Mouse (Mus musculus) erythroblast, embryonic 14.5 days (primary cell): ENCODE measurements around the gene Tor1a.

Source experiments
- GATA1 ChIP-seq: IDR thresholded peaks from 2 replicates; pipeline ENCODE4 v1.6.1; 2012; ENCODE audit warnings: low read length, inconsistent platforms, mixed read lengths
- TAL1 ChIP-seq: IDR thresholded peaks from 3 replicates; pipeline ENCODE4 v1.6.1; 2012; ENCODE audit warnings: low read length, inconsistent platforms, mixed read lengths

DNA sequence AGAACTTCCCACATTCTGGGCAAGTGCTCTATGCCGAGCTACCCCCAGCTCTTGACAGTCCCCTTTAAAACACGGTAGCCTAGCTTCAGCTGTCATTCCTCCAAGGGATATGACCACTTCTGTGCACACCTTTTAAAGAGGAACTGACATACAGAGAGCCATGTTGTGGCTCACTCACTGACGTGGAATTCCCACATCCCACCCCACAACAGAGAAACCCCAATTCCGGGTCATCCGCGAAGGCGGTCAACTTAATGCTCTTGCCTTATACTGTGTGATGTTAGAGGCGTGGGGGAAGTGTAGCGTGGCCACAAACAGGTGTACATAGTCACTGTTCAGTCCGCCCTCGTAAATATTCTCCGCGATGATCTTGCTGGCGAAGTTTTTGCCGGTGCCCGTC, 907 bp downstream of the Tor1a start:
- TF ChIP-seq TAL1 (no peak), GATA1 (no peak)
